Comparison of ENCODE assay signal across 16 mouse cellular contexts in genomic region chr2:6379731-6380212, GRCm38 (mm10). TPM values are rescaled to one million over a fixed set of nuclear protein-coding genes. Genes with fewer than 3 reads are reported as not detected.
DNase-seq lines count a peak whose midpoint lies in the region; ATAC-seq and TF ChIP-seq lines count a peak whose summit lies in the region.
"Had no signal": no experiment of that assay in that cellular context is flagged by ENCODE, and none has a peak within 500 bp of the region (broad histone marks: within the 10 kb centered on the region; RNA-seq: fewer than 3 reads in every experiment).

No protein-coding gene starts in this region.

- H3K4me3 ChIP-seq in liver, postnatal 0 days (ENCODE audit: low read depth, low read length): no peak overlapping the region
- H3K4me3 ChIP-seq in MEL (ENCODE audit: control insufficient read depth in 1 of 2, insufficient read depth in 1 of 2, low read depth in 2 of 2, low read length in 2 of 2): no peak overlapping the region
- H3K4me3 ChIP-seq: left cerebral cortex, adult 2 months; liver, embryonic 12.5 days; neural tube, embryonic 13.5 days had no signal

- H3K27ac ChIP-seq in liver, postnatal 0 days (ENCODE audit: low read depth): no peak overlapping the region
- H3K27ac ChIP-seq in MEL (ENCODE audit: control insufficient read depth, low read depth, low read length): no peak overlapping the region
- H3K27ac ChIP-seq: hindbrain, embryonic 14.5 days; left cerebral cortex, adult 2 months; liver, embryonic 12.5 days; neural tube, embryonic 13.5 days had no signal

- TF ChIP-seq CTCF in liver, postnatal 0 days (IDR thresholded peaks at IDR 0.05; ENCODE audit: low read depth): no peak
- no peak for TF ChIP-seq CTCF in MEL (IDR thresholded peaks at IDR 0.05 in 2 of 3, conservative IDR thresholded peaks at IDR 0.05 in 1 of 3; ENCODE audit: control insufficient read depth in 1 of 3, insufficient read depth in 1 of 3, low read depth in 2 of 3, low read length in 3 of 3, poor library complexity in 1 of 3, severe bottlenecking in 1 of 3)

- H3K9ac ChIP-seq in liver, postnatal 0 days (replicated peaks): no peak overlapping the region
- no peak overlapping the region for H3K9ac ChIP-seq in MEL (ENCODE audit: control insufficient read depth, low read depth, low read length, poor library complexity, severe bottlenecking)
- H3K9ac ChIP-seq: hindbrain, embryonic 14.5 days; liver, embryonic 12.5 days; neural tube, embryonic 13.5 days had no signal

- no peak for TF ChIP-seq POLR2A in MEL (IDR thresholded peaks at IDR 0.05; ENCODE audit: control insufficient read depth in 1 of 2, insufficient read depth in 1 of 2, low read depth in 1 of 2, low read length in 2 of 2, poor library complexity in 1 of 2)

- peaks cover 22% of the 10 kb centered on the region for H3K79me2 ChIP-seq in MEL (ENCODE audit: control insufficient read depth, insufficient read depth, low read length, poor library complexity)

- no peak for TF ChIP-seq EP300 in liver, postnatal 0 days (IDR thresholded peaks at IDR 0.05; ENCODE audit: low read depth)
- no peak for TF ChIP-seq EP300 in MEL (IDR thresholded peaks at IDR 0.05; ENCODE audit: low read depth in 1 of 2, low read length in 2 of 2)

- no peak overlapping the region for H3K4me2 ChIP-seq in liver, postnatal 0 days (ENCODE audit: low read depth, low read length)
- H3K4me2 ChIP-seq: hindbrain, embryonic 14.5 days; liver, embryonic 12.5 days; neural tube, embryonic 13.5 days had no signal

- no peaks in the 10 kb centered on the region for H3K27me3 ChIP-seq in liver, postnatal 0 days (ENCODE audit: insufficient read depth, low read length)
- H3K27me3 ChIP-seq in MEL (ENCODE audit: control insufficient read depth in 1 of 2, insufficient read depth in 2 of 2, low read length in 2 of 2): no peaks in the 10 kb centered on the region
- H3K27me3 ChIP-seq: liver, embryonic 12.5 days; neural tube, embryonic 13.5 days had no signal

- no peak for TF ChIP-seq RAD21 in MEL (IDR thresholded peaks at IDR 0.05; ENCODE audit: low read depth, low read length)

- DNase-seq in liver, postnatal 0 days: no peak
- no peak for DNase-seq in liver
- peak; percentile 42 for DNase-seq in MEL (ENCODE audit: low read depth, low spot score)
- peak; percentile 67 for DNase-seq in induced T-regulatory cell, adult 2 months (ENCODE audit: low read depth)
- DNase-seq in retina, postnatal 7 days (ENCODE audit: low read depth, low spot score): peak; percentile 62
- DNase-seq in adrenal gland, postnatal 25 days: no peak
- DNase-seq in ovary, postnatal 36 days (ENCODE audit: low spot score): no peak
- no peak for DNase-seq in kidney, postnatal 10 days
- DNase-seq: adrenal gland, adult 8-10 months; cerebellum, adult 18-20 months; kidney, postnatal 36 days; thymus, postnatal 14 days had no signal

- H3K4me1 ChIP-seq in liver, postnatal 0 days (ENCODE audit: insufficient read depth): peaks cover 17% of the 10 kb centered on the region
- peaks cover 18 to 25% of the 10 kb centered on the region in 2 experiments for H3K4me1 ChIP-seq in MEL (ENCODE audit: control insufficient read depth in 1 of 2, insufficient read depth in 2 of 2, low read length in 2 of 2)

- no peaks in the 10 kb centered on the region for H3K36me3 ChIP-seq in liver, postnatal 0 days (replicated peaks; ENCODE audit: insufficient read depth, low read length)
- peaks cover 0 to 35% of the 10 kb centered on the region in 2 experiments; a peak in 2 of 4 replicates for H3K36me3 ChIP-seq in MEL (ENCODE audit: control insufficient read depth in 1 of 2, insufficient read depth in 2 of 2, low read length in 2 of 2)
- H3K36me3 ChIP-seq: liver, embryonic 12.5 days; neural tube, embryonic 13.5 days had no signal

- no peaks in the 10 kb centered on the region for H3K9me3 ChIP-seq in liver, postnatal 0 days (ENCODE audit: low read length)
- H3K9me3 ChIP-seq in MEL (replicated peaks; ENCODE audit: insufficient read depth, low read length): no peaks in the 10 kb centered on the region
- H3K9me3 ChIP-seq: liver, embryonic 12.5 days; neural tube, embryonic 13.5 days had no signal

- WGBS in liver, postnatal 0 days (ENCODE audit: insufficient replicate concordance): 63% methylated on average over 8 of the region's 8 CpGs

- 0 out of 2 replicates have a peak, but pooled peaks have one; percentile 19 for ATAC-seq in liver, postnatal 0 days
- ATAC-seq: liver, embryonic 12.5 days had no signal

TF ChIP-seq in MEL, 35 proteins besides CTCF, POLR2A, EP300 and RAD21:
- TF ChIP-seq NRF1 (IDR thresholded peaks at IDR 0.05; ENCODE audit: insufficient read depth, low read depth, low read length, poor library complexity, severe bottlenecking): no peak
- no peak for TF ChIP-seq KAT2A (conservative IDR thresholded peaks at IDR 0.05; ENCODE audit: low read depth, low read length)
- no peak for TF ChIP-seq SIN3A (IDR thresholded peaks at IDR 0.05; ENCODE audit: low read length)
- no peak for TF ChIP-seq UBTF (IDR thresholded peaks at IDR 0.05; ENCODE audit: borderline replicate concordance, insufficient read depth, low read depth, low read length)
- TF ChIP-seq MYB (IDR thresholded peaks at IDR 0.05; ENCODE audit: low read depth, low read length): no peak
- no peak for TF ChIP-seq USF1 (IDR thresholded peaks at IDR 0.05; ENCODE audit: low read depth, low read length)
- TF ChIP-seq JUND (IDR thresholded peaks at IDR 0.05; ENCODE audit: low read depth, low read length): no peak
- TF ChIP-seq MYC (IDR thresholded peaks at IDR 0.05; ENCODE audit: low read depth, low read length): no peak
- TF ChIP-seq GATA1 (IDR thresholded peaks at IDR 0.05; ENCODE audit: low read depth, low read length): no peak
- no peak for TF ChIP-seq POLR2AphosphoS2 (IDR thresholded peaks at IDR 0.05; ENCODE audit: low read length)
- no peak for TF ChIP-seq NELFE (IDR thresholded peaks at IDR 0.05; ENCODE audit: low read depth, low read length)
- TF ChIP-seq USF2 (IDR thresholded peaks at IDR 0.05; ENCODE audit: borderline replicate concordance in 1 of 2, insufficient read depth in 1 of 2, low read depth in 1 of 2, low read length in 2 of 2): no peak

RNA-seq across cellular contexts. Expression of gene Usp6nl, which starts 57.3 kb away (rescaled TPM):
- polyA plus RNA-seq in liver, postnatal 0 days (2015; fragmentation: Nextera tagmentation; extraction: Ambion mirVana): 4.6 and 5.1 TPM in 2 replicates
- 8.9 and 11.2 TPM in 2 replicates for total RNA-seq in MEL (2012; rRNA removed)
- 10 to 100 TPM; 24.8 to 67.1 TPM for polyA plus RNA-seq in MEL (2012; ENCODE audit: insufficient read depth in 1 of 2, insufficient read length in 2 of 2, low read depth in 1 of 2, low replicate concordance in 2 of 2, missing spikeins in 1 of 2)
- total RNA-seq in adrenal gland, postnatal 25 days (2021): 23.9 and 29.4 TPM in 2 replicates

Comparison
In these comparisons a context has a peak if more than half of its experiments do, and no peak if none do; other contexts are left out.
1. DNase-seq: peak in MEL (single experiment), induced T-regulatory cell, adult 2 months (single experiment) and retina, postnatal 7 days (single experiment); none in liver, postnatal 0 days (single experiment), liver (single experiment), adrenal gland, postnatal 25 days (single experiment), ovary, postnatal 36 days (single experiment) and kidney, postnatal 10 days (single experiment).